Mouse (Mus musculus) forebrain, embryonic 16.5 days (tissue): Measurements from ENCODE around the gene Gm10639. TPM values are rescaled to one million over a fixed set of nuclear protein-coding genes. Genes with fewer than 3 reads are reported as not detected.

Source experiments
- polyA plus RNA-seq: library from polyadenylated mRNA; unstranded; fragments of >200 nt; fragmentation: Nextera tagmentation; extraction: Ambion mirVana; gene quantifications from 2 replicates; pipeline ENCODE4 v1.2.1, GENCODE M21; 2015

Gm10639 gene
- polyA plus RNA-seq, 1 experiment from 2014 or later: not detected

Other genes with a start within 250 kb of the Gm10639 start
- not detected in 2 replicates for gene Gcm1, start 238.0 kb upstream of the Gm10639 start, polyA plus RNA-seq
- gene Fbxo9, start 180.9 kb upstream of the Gm10639 start, polyA plus RNA-seq: 56.9 and 60.2 TPM in 2 replicates
- 39.4 and 40.4 TPM in 2 replicates for gene Ick, start 180.7 kb upstream of the Gm10639 start, polyA plus RNA-seq
- 11.9 and 14.9 TPM in 2 replicates for gene Gsta4, start 107.1 kb upstream of the Gm10639 start, polyA plus RNA-seq
- not detected in 2 replicates for gene Gsta1, start 59.3 kb upstream of the Gm10639 start, polyA plus RNA-seq
- not detected in 2 replicates for gene Gm3776, start 32.8 kb upstream of the Gm10639 start, polyA plus RNA-seq
- not detected in 2 replicates for gene Omt2a, start 24.9 kb downstream of the Gm10639 start, polyA plus RNA-seq
- not detected in 2 replicates for gene Omt2b, start 37.7 kb downstream of the Gm10639 start, polyA plus RNA-seq
- not detected in 2 replicates for gene Gsta2, start 65.9 kb downstream of the Gm10639 start, polyA plus RNA-seq
- gene Dppa5a, start 78.3 kb downstream of the Gm10639 start, polyA plus RNA-seq: 1.9 and 3.8 TPM in 2 replicates
- gene Ooep, start 88.8 kb downstream of the Gm10639 start, polyA plus RNA-seq: 2.4 and 4.0 TPM in 2 replicates
- 0.25 and 0.30 TPM in 2 replicates for gene Ddx43, start 105.9 kb downstream of the Gm10639 start, polyA plus RNA-seq
- gene Cgas, start 153.3 kb downstream of the Gm10639 start, polyA plus RNA-seq: 0.54 and 0.84 TPM in 2 replicates
- 30.7 and 31.1 TPM in 2 replicates for gene Mto1, start 158.3 kb downstream of the Gm10639 start, polyA plus RNA-seq
- gene Gm17324, start 158.9 kb downstream of the Gm10639 start, polyA plus RNA-seq: 1.0 and 1.3 TPM in 2 replicates
- 3,742 and 4,125 TPM in 2 replicates for gene Eef1a1, start 199.2 kb downstream of the Gm10639 start, polyA plus RNA-seq